Mouse (Mus musculus) CH12.LX (cell line): Measurements from ENCODE around the gene Nup188. TPM values are rescaled to one million over a fixed set of nuclear protein-coding genes. Genes with fewer than 3 reads are reported as not detected.

Experiments used
- DNase-seq: peaks from one replicate; pipeline ENCODE4 v3.0.0-alpha.2; 2013; ENCODE audit errors: extremely low read depth
- H3K27ac ChIP-seq: 2 replicates; pipeline ENCODE4 v1.5.1; 2012; ENCODE audit warnings: low read depth, mild to moderate bottlenecking, control low read depth, moderate library complexity; ENCODE audit not compliant: insufficient read depth
- H3K27me3 ChIP-seq: replicated peaks from 2 replicates; pipeline ENCODE3; 2012; ENCODE audit warnings: inconsistent platforms
- H3K36me3 ChIP-seq, 2 experiments: replicated peaks in 1 of 2; 2 replicates each; pipeline versions ENCODE3 to v1.6.1; 2012; ENCODE audit warnings: inconsistent platforms in 1 of 2, low read length in 1 of 2, mild to moderate bottlenecking in 1 of 2, mixed read lengths in 1 of 2, moderate library complexity in 1 of 2; ENCODE audit not compliant: control insufficient read depth in 1 of 2, insufficient read depth in 1 of 2
- H3K4me1 ChIP-seq, 2 experiments: 2 replicates each; pipeline ENCODE4 v1.6.1; 2012; ENCODE audit warnings: inconsistent platforms in 1 of 2, moderate library complexity in 1 of 2; ENCODE audit not compliant: insufficient read depth in 2 of 2, control insufficient read depth in 1 of 2
- H3K4me2 ChIP-seq: 2 replicates; pipeline ENCODE4 v1.6.1; 2012; ENCODE audit warnings: low read depth, mild to moderate bottlenecking, control low read depth; ENCODE audit not compliant: poor library complexity, insufficient read depth, severe bottlenecking
- H3K4me3 ChIP-seq, 3 experiments: fragments of 150-350 bp in 1 of 3; sonication (generic) in 1 of 3; replicated peaks in 1 of 3; 2 replicates each; pipeline versions ENCODE3 to v1.5.1; 2011 to 2012; ENCODE audit warnings: low read depth in 2 of 3, low read length in 2 of 3, mild to moderate bottlenecking in 2 of 3, moderate library complexity in 2 of 3, control low read depth in 1 of 3, improper control_type of control experiment in 1 of 3, inconsistent platforms in 1 of 3, mixed read lengths in 1 of 3; ENCODE audit not compliant: poor library complexity in 1 of 3
- H3K79me2 ChIP-seq: replicated peaks from 2 replicates; pipeline ENCODE4 v1.6.1; 2012; ENCODE audit warnings: mild to moderate bottlenecking, moderate library complexity; ENCODE audit not compliant: control insufficient read depth, poor library complexity, insufficient read depth, severe bottlenecking; ENCODE audit errors: extremely low read depth
- H3K9ac ChIP-seq: 2 replicates; pipeline ENCODE4 v1.6.1; 2012; ENCODE audit warnings: low read depth, mild to moderate bottlenecking, control low read depth, moderate library complexity; ENCODE audit not compliant: insufficient read depth
- H3K9me3 ChIP-seq: replicated peaks from 2 replicates; pipeline ENCODE3; 2012; ENCODE audit warnings: low read length, inconsistent platforms, mixed read lengths
- CHD1 ChIP-seq: IDR thresholded peaks from 2 replicates; pipeline ENCODE4 v1.6.1; 2012; ENCODE audit warnings: low read depth, low read length, improper control_type of control experiment, inconsistent platforms
- CHD2 ChIP-seq: IDR thresholded peaks from 2 replicates; pipeline ENCODE4 v1.6.1; 2011; ENCODE audit warnings: low read length, improper control_type of control experiment
- CTCF ChIP-seq, 2 experiments: IDR thresholded peaks in 1 of 2; conservative IDR thresholded peaks in 1 of 2; 2 replicates each; pipeline ENCODE4 v1.5.1; 2011 to 2012; ENCODE audit warnings: low read depth in 2 of 2, low read length in 2 of 2, improper control_type of control experiment in 1 of 2, inconsistent platforms in 1 of 2, mild to moderate bottlenecking in 1 of 2, moderate library complexity in 1 of 2
- ELF1 ChIP-seq: IDR thresholded peaks from 2 replicates; pipeline ENCODE4 v1.6.1; 2014; ENCODE audit warnings: low read depth, mild to moderate bottlenecking, inconsistent platforms, low read length, improper control_type of control experiment
- HCFC1 ChIP-seq: IDR thresholded peaks from 2 replicates; pipeline ENCODE4 v1.6.1; 2012; ENCODE audit warnings: low read depth, mild to moderate bottlenecking, inconsistent platforms, low read length, improper control_type of control experiment
- JUN ChIP-seq: IDR thresholded peaks from 2 replicates; pipeline ENCODE4 v1.6.1; 2011; ENCODE audit warnings: low read depth, mild to moderate bottlenecking, low read length, improper control_type of control experiment, moderate library complexity; ENCODE audit not compliant: insufficient read depth
- MAFK ChIP-seq: IDR thresholded peaks from 2 replicates; pipeline ENCODE4 v1.6.1; 2011; ENCODE audit warnings: low read length, improper control_type of control experiment; ENCODE audit not compliant: insufficient replicate concordance
- MAX ChIP-seq: IDR thresholded peaks from 2 replicates; pipeline ENCODE4 v1.6.1; 2011; ENCODE audit warnings: low read length, improper control_type of control experiment
- MAZ ChIP-seq: IDR thresholded peaks from 2 replicates; pipeline ENCODE4 v1.6.1; 2012; ENCODE audit warnings: low read depth, mild to moderate bottlenecking, inconsistent platforms, low read length, improper control_type of control experiment, moderate library complexity
- MYC ChIP-seq: IDR thresholded peaks from 2 replicates; pipeline ENCODE4 v1.6.1; 2011; ENCODE audit warnings: low read depth, mild to moderate bottlenecking, improper control_type of control experiment, low read length
- NELFE ChIP-seq: IDR thresholded peaks from 2 replicates; pipeline ENCODE4 v1.6.1; 2011; ENCODE audit warnings: low read depth, low read length, improper control_type of control experiment
- PAX5 ChIP-seq: IDR thresholded peaks from 2 replicates; pipeline ENCODE4 v1.6.1; 2012; ENCODE audit warnings: low read length, inconsistent platforms, mixed read lengths
- POLR2A ChIP-seq: IDR thresholded peaks from 2 replicates; pipeline ENCODE4 v1.6.1; 2011; ENCODE audit warnings: low read depth, mild to moderate bottlenecking, improper control_type of control experiment, low read length
- RCOR1 ChIP-seq: conservative IDR thresholded peaks from 2 replicates; pipeline ENCODE4 v1.6.1; 2012; ENCODE audit warnings: low read depth, mild to moderate bottlenecking, inconsistent platforms, low read length, improper control_type of control experiment
- TBP ChIP-seq: conservative IDR thresholded peaks from 2 replicates; pipeline ENCODE4 v1.6.1; 2011; ENCODE audit warnings: low read depth, low read length, improper control_type of control experiment
- TCF12 ChIP-seq: IDR thresholded peaks from 2 replicates; pipeline ENCODE4 v1.6.1; 2014; ENCODE audit warnings: low read depth, mild to moderate bottlenecking, inconsistent platforms, low read length, improper control_type of control experiment
- USF1 ChIP-seq: IDR thresholded peaks from 2 replicates; pipeline ENCODE4 v1.6.1; 2014; ENCODE audit warnings: low read depth, mild to moderate bottlenecking, inconsistent platforms, low read length, improper control_type of control experiment
- ZKSCAN1 ChIP-seq: IDR thresholded peaks from 2 replicates; pipeline ENCODE4 v1.6.1; 2012; ENCODE audit warnings: low read depth, inconsistent platforms, low read length, improper control_type of control experiment, borderline replicate concordance
- dilution Hi-C: fragments of 300-500 bp; cut with MboI; formaldehyde crosslinking; loops from 2 replicates; pipeline ENCODE4 v1.14.3; 2020; ENCODE audit warnings: low sequenced_read_pairs; ENCODE audit not compliant: extremely low pct_unique_long_range_greater_than_20kb, extremely low pct_ligation_motif_present
- in situ Hi-C: fragments of 300-500 bp; cut with MboI; formaldehyde crosslinking; loops from 3 replicates; pipeline ENCODE4 v1.14.3; 2019; ENCODE audit warnings: low sequenced_read_pairs, low pct_ligation_motif_present, low pct_unique_long_range_greater_than_20kb, mixed read lengths
- polyA plus RNA-seq: library from polyadenylated mRNA; unstranded; fragments of >175 nt; gene quantifications from 2 replicates; pipeline ENCODE4 v1.2.1, GENCODE M21; 2012; ENCODE audit warnings: low read depth; ENCODE audit not compliant: insufficient read length
- total RNA-seq, 2 experiments: library from RNA; depleted of rRNA; stranded (reverse); fragments of 300-350 nt in 1 of 2; fragments of >200 nt in 1 of 2; gene quantifications; 2 replicates each; pipeline ENCODE4 v1.2.3; 2012 to 2014

The Nup188 gene
- total and polyA plus RNA-seq, 3 experiments = 19.7 to 58.8 (median 47.6) TPM

GRCm38 (mm10) chr2:30351149-30351548 is 65.0 kb downstream of the Nup188 start:
- dilution Hi-C loops = no loop called here
- Histone ChIP-seq H3K9ac (no peak overlapping the region), H3K27ac (no peak overlapping the region), H3K36me3 (peaks cover 49 to 88% of the 10 kb centered on the region in 2 experiments), H3K79me2 (no peaks in the 10 kb centered on the region), H3K4me2 (no peak overlapping the region), H3K4me1 (peaks cover 5 to 22% of the 10 kb centered on the region in 2 experiments; a peak in 3 of 4 replicates), H3K9me3 (no peaks in the 10 kb centered on the region), H3K4me3 (no peak overlapping the region), H3K27me3 (no peaks in the 10 kb centered on the region)
- no peak for DNase-seq
- TF ChIP-seq MAZ (no peak), CTCF (conservative IDR thresholded peaks at IDR 0.05 in 1 of 2, IDR thresholded peaks at IDR 0.05 in 1 of 2; ENCODE audit: low read depth in 2 of 2, low read length in 2 of 2) (peak in 1 of 2 experiments; percentile 58; a peak in 2 of 4 replicates)
- in situ Hi-C loops = no loop called here

GRCm38 (mm10) chr2:30355861-30356260 is 69.7 kb downstream of the Nup188 start:
- TF ChIP-seq ELF1 (no peak), TBP (no peak), POLR2A (no peak), MAFK (no peak), MYC (no peak), CHD2 (no peak), CHD1 (no peak), MAX (no peak), MAZ (no peak), TCF12 (no peak), ZKSCAN1 (no peak), RCOR1 (no peak), USF1 (no peak), JUN (no peak), HCFC1 (no peak), NELFE (no peak), PAX5 (no peak)
- Histone ChIP-seq H3K27ac (no peak overlapping the region), H3K9ac (no peak overlapping the region), H3K4me1 (peaks cover 10 to 21% of the 10 kb centered on the region in 2 experiments), H3K9me3 (no peaks in the 10 kb centered on the region), H3K36me3 (peaks cover 15 to 53% of the 10 kb centered on the region in 2 experiments), H3K79me2 (no peaks in the 10 kb centered on the region), H3K27me3 (no peaks in the 10 kb centered on the region), H3K4me3 (no peak overlapping the region), H3K4me2 (no peak overlapping the region)
- dilution Hi-C loops = no loop called here
- no peak for DNase-seq
- in situ Hi-C loops = no loop called here
